Mouse (Mus musculus) brain, adult 2 months (tissue): Measurements from ENCODE around the gene Slc25a31.
A peak's percentile ranks its signal among the peaks of the same experiment; 100 is the strongest.

Experiments
- DNase-seq: peaks from one replicate; pipeline ENCODE4 v3.0.0; 2011; ENCODE audit warnings: low read depth, low spot score

Slc25a31 gene

GRCm38 (mm10) chr3:40719022-40719421, 10.4 kb downstream of the Slc25a31 start:
- no peak for DNase-seq

- DNase-seq = no peak
Measured at GRCm38 (mm10) chr3:40738381-40738912, 29.8 kb downstream of the Slc25a31 start.

- peak; percentile 15 for DNase-seq
Measured at GRCm38 (mm10) chr3:40744024-40744835, 35.6 kb downstream of the Slc25a31 start, which contains the start of gene Hspa4l. Hspa4l (plus strand) TSS chr3:40744495.

GRCm38 (mm10) chr3:40744836-40745660, 36.4 kb downstream of the Slc25a31 start:
- DNase-seq = peak; percentile 94

- DNase-seq = peak; percentile 61
Measured at GRCm38 (mm10) chr3:40745661-40746547, 37.2 kb downstream of the Slc25a31 start.

GRCm38 (mm10) chr3:40760746-40761145, 52.1 kb downstream of the Slc25a31 start:
- DNase-seq = no peak

- peak; percentile 67 for DNase-seq
Measured at GRCm38 (mm10) chr3:40761312-40761711, 52.7 kb downstream of the Slc25a31 start.
